In genomic region chr1:155098486-155099279, GRCm38 (mm10) we compare ENCODE assay signal across 8 mouse cellular contexts. TPM values are rescaled to one million over a fixed set of nuclear protein-coding genes. Genes with fewer than 3 reads are reported as not detected.
A peak's percentile ranks its signal among the peaks of the same experiment; 100 is the strongest.
DNase-seq lines count a peak whose midpoint lies in the region; TF ChIP-seq lines count a peak whose summit lies in the region.

No protein-coding gene starts in this region.

- TF ChIP-seq POLR2A in embryonic fibroblast, embryonic 13.5 days (IDR thresholded peaks at IDR 0.05; ENCODE audit: low read depth, low read length), result no peak

- H3K27ac ChIP-seq in embryonic fibroblast, embryonic 13.5 days (ENCODE audit: insufficient read depth, low read length), result peak overlapping the region; percentile 79

- H3K4me3 ChIP-seq in embryonic fibroblast, embryonic 13.5 days (ENCODE audit: insufficient read depth, low read length), result peak overlapping the region; percentile 90

- TF ChIP-seq CTCF in embryonic fibroblast, embryonic 13.5 days (IDR thresholded peaks at IDR 0.05; ENCODE audit: borderline replicate concordance, insufficient read depth, low read length), result no peak

- intact Hi-C loops in heart, postnatal 10 days (cut with DNase I), result loop anchor here (1.0 to 5.0 kb wide), 6 partner anchors 16 to 114 kb away; partner anchors contain the start of gene Stx6

- peak; percentile 39 for DNase-seq in ES-CJ7 (ENCODE audit: low read depth, low spot score)
- peak; percentile 64 to 75 for DNase-seq in adrenal gland, postnatal 36 days
- peak; percentile 73 to 77 for DNase-seq in heart, postnatal 10 days
- DNase-seq in kidney, postnatal 4 days, result peak; percentile 67 to 78
- peak; percentile 61 for DNase-seq in lung, postnatal 14 days
- DNase-seq in right cerebral cortex, postnatal 10 days (ENCODE audit: low spot score in 2 of 2), result peak; percentile 72 to 76
- DNase-seq in urinary bladder, postnatal 10 days (ENCODE audit: low spot score), result peak; percentile 19

- H3K4me1 ChIP-seq in embryonic fibroblast, embryonic 13.5 days (ENCODE audit: control insufficient read depth, insufficient read depth, low read length), result peaks cover 5% of the 10 kb centered on the region; the same call in 1 of the 2 replicates

RNA-seq across cellular contexts. Expression of gene Ier5, which starts 0.8 kb away (rescaled TPM):
- 10 to 100 TPM in 1 of 2 experiments, 1 to 10 TPM in 1; 6.1 to 10.4 TPM for total RNA-seq in adrenal gland, postnatal 36 days (2021)
- 37.2 and 48.4 TPM in 2 replicates for polyA plus RNA-seq in embryonic fibroblast, embryonic 13.5 days (2011; ENCODE audit: insufficient read length, low read depth, missing spikeins)
- 10 to 100 TPM; 20.4 to 22.6 TPM for total RNA-seq in heart, postnatal 10 days (2021)

RNA-seq across cellular contexts. Expression of gene Mr1, which starts 47.9 kb away (rescaled TPM):
- 10 to 100 TPM; 20.2 to 27.0 TPM for total RNA-seq in adrenal gland, postnatal 36 days (2021)
- polyA plus RNA-seq in embryonic fibroblast, embryonic 13.5 days (2011; ENCODE audit: insufficient read length, low read depth, missing spikeins), result 13.4 and 13.8 TPM in 2 replicates
- total RNA-seq in heart, postnatal 10 days (2021), result 10 to 100 TPM in 1 of 2 experiments, 1 to 10 TPM in 1; 8.9 to 11.9 TPM

RNA-seq across cellular contexts. Expression of gene Stx6, which starts 59.8 kb away (rescaled TPM):
- 10 to 100 TPM; 53.6 to 57.3 TPM for total RNA-seq in adrenal gland, postnatal 36 days (2021)
- 54.3 and 58.8 TPM in 2 replicates for polyA plus RNA-seq in embryonic fibroblast, embryonic 13.5 days (2011; ENCODE audit: insufficient read length, low read depth, missing spikeins)
- 10 to 100 TPM; 46.2 to 50.5 TPM for total RNA-seq in heart, postnatal 10 days (2021)

Comparison
In these comparisons a context has a peak if more than half of its experiments do, and no peak if none do; other contexts are left out.
1. Peak in every context shown above with its lines: DNase-seq, H3K4me3 ChIP-seq and H3K27ac ChIP-seq.
2. DNase-seq: peak in every context shown above with its lines; median percentile 75 in heart, postnatal 10 days; 74 in right cerebral cortex, postnatal 10 days; 72 in kidney, postnatal 4 days; 70 in adrenal gland, postnatal 36 days; 61 in lung, postnatal 14 days; 39 in ES-CJ7; 19 in urinary bladder, postnatal 10 days.